Mouse (Mus musculus): Measurements from ENCODE around the gene Gm10600. TPM values are rescaled to one million over a fixed set of nuclear protein-coding genes. Genes with fewer than 3 reads are reported as not detected.

Gm10600 gene
- 0.37 TPM for polyA plus RNA-seq (2014; fragmentation: Illumina TruSeq; extraction: RNeasy Lipid Tissue Mini Kit (QIAGEN cat#74804); ENCODE audit: low read depth, low replicate concordance)

DNA sequence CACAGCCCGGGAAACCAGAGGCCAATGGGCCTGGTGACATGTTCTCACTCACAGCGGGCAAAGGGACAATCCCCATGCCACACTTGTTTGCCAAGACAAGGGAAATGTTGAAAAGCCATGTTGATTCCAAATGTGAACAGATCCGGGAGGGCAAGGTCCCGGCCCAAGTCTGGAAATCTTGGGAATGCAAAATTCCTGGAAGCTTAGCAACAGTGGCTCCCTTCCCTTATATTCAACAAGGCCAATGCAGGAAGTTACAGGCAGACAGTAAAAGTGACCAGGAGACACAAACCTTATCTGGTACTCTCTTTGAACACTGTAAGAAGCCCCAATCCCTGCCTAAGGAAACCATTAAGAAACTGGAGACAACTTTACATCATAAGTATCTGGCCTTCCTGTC is at the start of gene Gm10600:
Gene Gm10600, plus strand, starts transcription at position 301 of the 400 bp plus-strand sequence.

DNA sequence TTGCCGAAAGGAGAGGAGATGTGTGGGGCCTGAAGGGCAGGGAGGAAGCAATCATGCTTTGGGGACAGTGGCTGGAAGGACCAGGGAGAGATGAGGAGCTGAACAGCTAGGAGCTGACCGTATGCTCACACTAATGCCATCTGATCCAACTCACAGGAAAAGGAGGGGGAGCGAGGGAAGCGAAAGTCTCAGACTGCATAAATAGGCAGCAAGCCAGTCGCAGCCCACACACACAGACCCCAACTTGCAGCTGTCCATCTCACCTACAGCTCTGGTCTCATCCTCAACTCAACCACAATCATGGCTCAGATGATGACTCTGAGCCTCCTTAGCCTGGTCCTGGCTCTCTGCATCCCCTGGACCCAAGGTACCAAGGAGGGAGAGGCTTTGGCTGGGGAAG is 15.0 kb downstream of the Gm10600 start, which contains the start of gene Ccl21b:
Gene Ccl21b, plus strand, starts transcription at position 301 of the 400 bp plus-strand sequence.

Other genes with a start within 250 kb of the Gm10600 start
- gene Gm21093, start 205.9 kb upstream of the Gm10600 start, polyA plus RNA-seq (2014; fragmentation: Illumina TruSeq; extraction: RNeasy Lipid Tissue Mini Kit (QIAGEN cat#74804); ENCODE audit: low read depth, low replicate concordance): not detected
- gene Gm3893, start 149.4 kb upstream of the Gm10600 start, polyA plus RNA-seq (2014; fragmentation: Illumina TruSeq; extraction: RNeasy Lipid Tissue Mini Kit (QIAGEN cat#74804); ENCODE audit: low read depth, low replicate concordance): not detected
- not detected for gene Gm13304, start 125.8 kb upstream of the Gm10600 start, polyA plus RNA-seq (2014; fragmentation: Illumina TruSeq; extraction: RNeasy Lipid Tissue Mini Kit (QIAGEN cat#74804); ENCODE audit: low read depth, low replicate concordance)
- not detected for gene Gm13306, start 87.2 kb upstream of the Gm10600 start, polyA plus RNA-seq (2014; fragmentation: Illumina TruSeq; extraction: RNeasy Lipid Tissue Mini Kit (QIAGEN cat#74804); ENCODE audit: low read depth, low replicate concordance)
- gene Gm13305, start 72.0 kb upstream of the Gm10600 start, polyA plus RNA-seq (2014; fragmentation: Illumina TruSeq; extraction: RNeasy Lipid Tissue Mini Kit (QIAGEN cat#74804); ENCODE audit: low read depth, low replicate concordance): not detected
- not detected for gene Ccl21b, start 15.1 kb downstream of the Gm10600 start, polyA plus RNA-seq (2014; fragmentation: Illumina TruSeq; extraction: RNeasy Lipid Tissue Mini Kit (QIAGEN cat#74804); ENCODE audit: low read depth, low replicate concordance)
- not detected for gene Gm21953, start 53.6 kb downstream of the Gm10600 start, polyA plus RNA-seq (2014; fragmentation: Illumina TruSeq; extraction: RNeasy Lipid Tissue Mini Kit (QIAGEN cat#74804); ENCODE audit: low read depth, low replicate concordance)
- gene Fam205a3, start 77.7 kb downstream of the Gm10600 start, polyA plus RNA-seq (2014; fragmentation: Illumina TruSeq; extraction: RNeasy Lipid Tissue Mini Kit (QIAGEN cat#74804); ENCODE audit: low read depth, low replicate concordance): not detected
- gene Gm21586, start 198.7 kb downstream of the Gm10600 start, polyA plus RNA-seq (2014; fragmentation: Illumina TruSeq; extraction: RNeasy Lipid Tissue Mini Kit (QIAGEN cat#74804); ENCODE audit: low read depth, low replicate concordance): not detected
- not detected for gene Gm2163, start 226.1 kb downstream of the Gm10600 start, polyA plus RNA-seq (2014; fragmentation: Illumina TruSeq; extraction: RNeasy Lipid Tissue Mini Kit (QIAGEN cat#74804); ENCODE audit: low read depth, low replicate concordance)